Mouse (Mus musculus): ENCODE data around the gene Hoxb13. TPM values are rescaled to one million over a fixed set of nuclear protein-coding genes. Genes with fewer than 3 reads are reported as not detected.

Hoxb13 gene
- not detected in 2 replicates for polyA plus RNA-seq (2015; fragmentation: Nextera tagmentation; extraction: Ambion mirVana)

DNA sequence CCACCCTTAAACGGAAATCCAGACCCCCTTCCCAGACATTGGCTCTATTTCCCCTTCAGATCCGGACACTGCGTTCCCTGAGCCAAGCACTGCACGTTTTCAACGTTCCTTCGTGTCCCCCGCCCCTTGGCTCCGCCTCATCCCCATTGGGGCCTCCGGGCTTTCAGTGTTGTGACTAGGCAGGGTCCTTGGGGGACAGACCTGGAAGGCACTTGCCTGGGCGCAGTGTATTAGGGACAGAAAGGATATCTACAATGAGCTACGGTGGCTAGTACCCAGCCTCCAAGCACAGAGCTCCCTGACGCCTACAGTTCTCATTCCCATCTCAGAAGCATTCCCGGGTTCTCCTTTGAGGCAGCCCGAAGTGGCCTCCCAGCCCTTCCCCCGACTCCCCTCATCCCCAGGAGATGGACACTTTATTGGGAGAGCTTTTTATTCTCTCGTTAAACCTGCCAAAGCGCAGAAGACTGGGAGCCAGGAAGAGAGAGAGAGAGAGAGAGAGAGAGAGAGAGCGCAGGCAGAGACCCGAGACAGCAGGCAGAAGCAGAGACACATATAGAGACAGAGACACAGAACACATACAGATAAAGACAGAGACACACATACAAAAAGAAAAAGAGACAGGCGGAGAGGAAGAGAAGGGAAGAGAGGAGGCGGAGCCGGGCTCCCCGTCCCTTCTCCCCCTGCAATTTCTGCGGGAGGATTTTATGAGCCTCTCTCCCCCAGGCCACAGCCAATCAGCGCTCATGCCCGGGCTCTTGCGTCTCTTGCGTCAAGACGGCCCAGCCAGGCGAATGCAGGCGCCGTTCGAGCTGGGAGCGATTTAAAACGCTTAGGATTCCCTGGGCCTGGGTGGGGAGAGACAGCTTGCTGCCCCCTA lies at the start of gene Hoxb13:
Gene Hoxb13, plus strand, starts transcription at position 796 of the 880 bp plus-strand sequence.
- H3K4me3 ChIP-seq (replicated peaks; ENCODE audit: low read depth, low read length): peak within 1 kb of the TSS; percentile 17; the same call in 1 of the 2 replicates
- ATAC-seq (replicated peaks; ENCODE audit: low FRiP score, low read depth): no peak
- H3K9me3 ChIP-seq (replicated peaks; ENCODE audit: low read length): no peaks in the 10 kb centered on the region

DNA sequence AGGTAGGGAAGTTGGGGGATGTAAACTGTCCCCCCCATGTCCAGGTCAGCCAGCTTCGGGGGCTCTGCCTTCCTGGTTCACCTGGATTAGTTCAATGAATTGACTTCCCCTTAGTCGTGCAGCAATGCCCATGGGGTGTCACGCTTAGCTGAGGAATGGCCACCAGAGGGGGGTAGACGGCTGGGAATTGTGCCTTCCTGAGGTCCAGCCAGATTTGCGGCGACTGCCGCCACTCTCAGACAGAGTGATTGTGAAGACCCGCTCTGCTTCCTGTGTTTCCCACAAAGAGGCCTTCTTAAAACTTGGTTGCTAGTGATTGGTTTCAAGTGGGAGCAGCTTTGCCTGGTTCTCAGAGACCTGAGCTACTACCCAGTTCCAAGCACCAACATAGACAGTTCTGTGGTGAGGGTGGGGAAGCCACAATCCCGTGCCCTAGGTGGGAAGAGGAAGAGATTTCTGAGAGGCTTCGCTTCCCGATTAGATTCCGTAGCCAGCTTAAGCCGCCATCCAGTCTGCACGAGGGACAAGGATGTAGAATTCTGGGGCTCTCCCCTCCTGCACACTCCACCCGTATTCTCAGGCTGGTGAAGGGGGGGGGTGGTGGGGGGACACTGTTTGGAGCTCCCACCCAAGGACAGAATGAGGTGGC lies 48.4 kb upstream of the Hoxb13 start:
- 0 out of 2 replicates have a peak overlapping the region, but pooled peaks have one; percentile 1 for H3K4me3 ChIP-seq (replicated peaks; ENCODE audit: low read depth, low read length)
- H3K9me3 ChIP-seq (replicated peaks; ENCODE audit: low read length): no peaks in the 10 kb centered on the region
- no peak overlapping the region for H3K27ac ChIP-seq
- peak overlapping the region; percentile 36 for H3K4me2 ChIP-seq (ENCODE audit: low read length)
- DNase-seq (ENCODE audit: low spot score) (peak; percentile 92), ATAC-seq (replicated peaks; ENCODE audit: low FRiP score, low read depth) (peak; percentile 70)
- WGBS: under 1% methylated on average over 15 of the region's 15 CpGs
- H3K27me3 ChIP-seq (ENCODE audit: insufficient read depth, low read length): peaks cover 15% of the 10 kb centered on the region; the same call in 1 of the 2 replicates
- no peaks in the 10 kb centered on the region for H3K36me3 ChIP-seq (ENCODE audit: insufficient read depth, low read length)
- H3K4me1 ChIP-seq (replicated peaks; ENCODE audit: insufficient read depth, low read length): no peaks in the 10 kb centered on the region
- TF ChIP-seq CTCF (IDR thresholded peaks at IDR 0.05; ENCODE audit: low read depth): peak; percentile 92
- H3K9ac ChIP-seq (ENCODE audit: low read depth, low read length): no peak overlapping the region

More for the DNA sequence above, at the start of gene Hoxb13:
- Histone ChIP-seq H3K4me1 (replicated peaks; ENCODE audit: insufficient read depth, low read length) (no peaks in the 10 kb centered on the region; the same call in 1 of the 2 replicates), H3K4me2 (ENCODE audit: low read length) (peak within 1 kb of the TSS; percentile 37), H3K27ac (no peak within 1 kb of the TSS), H3K9ac (ENCODE audit: low read depth, low read length) (no peak within 1 kb of the TSS), H3K27me3 (ENCODE audit: insufficient read depth, low read length) (peaks cover 96% of the 10 kb centered on the region), H3K36me3 (ENCODE audit: insufficient read depth, low read length) (no peaks in the 10 kb centered on the region)
- WGBS: under 1% methylated on average over 35 of the region's 35 CpGs
- DNase-seq (ENCODE audit: low spot score): no peak
- no peak for TF ChIP-seq CTCF (IDR thresholded peaks at IDR 0.05; ENCODE audit: low read depth)

DNA sequence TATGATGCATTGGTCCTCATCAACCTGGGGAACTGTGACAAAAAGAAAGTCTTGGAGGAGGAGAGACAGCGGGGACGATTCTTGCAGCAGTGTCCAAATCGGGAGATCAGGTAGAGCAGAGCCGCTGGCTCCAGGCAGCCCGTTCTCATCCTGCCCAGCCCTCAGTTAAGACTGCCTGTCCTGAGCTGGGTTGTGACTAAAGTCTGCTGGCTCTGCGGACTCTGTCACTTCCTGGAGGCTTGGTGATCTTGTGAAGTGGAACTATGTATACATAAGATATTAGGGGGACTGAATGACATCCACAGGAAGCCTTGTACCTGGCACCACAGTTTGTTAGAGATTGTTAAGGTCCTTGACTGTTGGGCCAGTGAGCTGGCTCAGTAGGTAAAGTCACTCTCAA lies 46.6 kb upstream of the Hoxb13 start:
- 66% methylated on average over 6 of the region's 6 CpGs for WGBS

DNA sequence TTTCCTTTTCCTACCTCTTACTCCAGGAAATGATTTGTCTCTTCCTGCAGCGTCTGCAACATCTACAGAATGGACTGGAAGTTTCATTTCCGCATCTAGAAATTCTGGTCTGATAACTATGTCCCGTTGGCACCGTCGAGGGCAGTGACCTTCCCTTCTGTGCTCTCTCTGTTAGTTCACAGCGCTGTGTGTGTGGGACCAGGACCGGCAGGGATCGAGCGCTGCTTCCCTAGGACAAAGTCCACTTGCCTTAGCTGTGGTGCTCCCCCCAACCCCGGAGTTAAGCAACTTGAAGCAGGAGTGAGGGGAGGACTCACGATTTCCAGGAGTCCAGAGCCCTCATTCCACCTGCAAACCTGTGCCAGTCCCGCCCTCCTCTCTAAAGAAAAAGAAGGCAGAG lies 29.3 kb upstream of the Hoxb13 start:
- WGBS: 51% methylated on average over 12 of the region's 12 CpGs
- Histone ChIP-seq H3K9me3 (replicated peaks; ENCODE audit: low read length) (no peaks in the 10 kb centered on the region), H3K9ac (ENCODE audit: low read depth, low read length) (no peak overlapping the region), H3K4me1 (replicated peaks; ENCODE audit: insufficient read depth, low read length) (no peaks in the 10 kb centered on the region), H3K36me3 (ENCODE audit: insufficient read depth, low read length) (no peaks in the 10 kb centered on the region), H3K27me3 (ENCODE audit: insufficient read depth, low read length) (peaks cover 45% of the 10 kb centered on the region), H3K27ac (no peak overlapping the region), H3K4me3 (replicated peaks; ENCODE audit: low read depth, low read length) (no peak overlapping the region), H3K4me2 (ENCODE audit: low read length) (no peak overlapping the region)
- no peak for TF ChIP-seq CTCF (IDR thresholded peaks at IDR 0.05; ENCODE audit: low read depth)
- DNase-seq (ENCODE audit: low spot score) (no peak), ATAC-seq (replicated peaks; ENCODE audit: low FRiP score, low read depth) (no peak)

More for the DNA sequence above, 46.6 kb upstream of the Hoxb13 start:
- no peak overlapping the region for H3K9ac ChIP-seq (ENCODE audit: low read depth, low read length)
- H3K27me3 ChIP-seq (ENCODE audit: insufficient read depth, low read length): peaks cover 15% of the 10 kb centered on the region; the same call in 1 of the 2 replicates
- H3K4me3 ChIP-seq (replicated peaks; ENCODE audit: low read depth, low read length): no peak overlapping the region
- H3K9me3 ChIP-seq (replicated peaks; ENCODE audit: low read length): no peaks in the 10 kb centered on the region
- no peak overlapping the region for H3K27ac ChIP-seq
- ATAC-seq (replicated peaks; ENCODE audit: low FRiP score, low read depth): no peak
- H3K4me2 ChIP-seq (ENCODE audit: low read length): no peak overlapping the region
- TF ChIP-seq CTCF (IDR thresholded peaks at IDR 0.05; ENCODE audit: low read depth): no peak
- no peaks in the 10 kb centered on the region for H3K4me1 ChIP-seq (replicated peaks; ENCODE audit: insufficient read depth, low read length)
- no peak for DNase-seq (ENCODE audit: low spot score)
- H3K36me3 ChIP-seq (ENCODE audit: insufficient read depth, low read length): no peaks in the 10 kb centered on the region

DNA sequence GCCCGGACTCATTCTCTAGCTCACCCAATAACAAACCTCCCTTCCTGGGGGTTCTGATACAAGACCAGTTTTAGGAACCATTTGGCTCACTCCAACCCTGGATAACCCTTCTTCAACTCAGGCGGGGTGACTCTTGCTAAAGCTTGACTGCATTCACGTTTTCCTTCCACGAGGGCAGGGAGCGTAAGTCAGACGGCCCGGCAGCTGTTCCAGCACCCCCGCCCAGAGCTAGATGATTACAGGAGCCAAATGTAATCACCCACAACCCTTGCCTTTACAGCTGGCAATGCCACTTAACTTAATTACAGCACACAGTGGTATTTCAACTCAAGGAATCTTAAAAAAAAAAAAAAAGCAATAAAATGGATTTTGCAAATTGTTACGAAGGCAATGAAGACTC lies 26.0 kb upstream of the Hoxb13 start:
- Histone ChIP-seq H3K4me1 (replicated peaks; ENCODE audit: insufficient read depth, low read length) (0 out of 2 replicates have a peak, but pooled peaks cover 1% of the 10 kb centered on the region), H3K4me3 (replicated peaks; ENCODE audit: low read depth, low read length) (no peak overlapping the region), H3K27me3 (ENCODE audit: insufficient read depth, low read length) (peaks cover 78% of the 10 kb centered on the region), H3K4me2 (ENCODE audit: low read length) (no peak overlapping the region), H3K36me3 (ENCODE audit: insufficient read depth, low read length) (no peaks in the 10 kb centered on the region), H3K27ac (no peak overlapping the region), H3K9ac (ENCODE audit: low read depth, low read length) (no peak overlapping the region), H3K9me3 (replicated peaks; ENCODE audit: low read length) (no peaks in the 10 kb centered on the region)
- 11% methylated on average over 9 of the region's 9 CpGs for WGBS
- no peak for TF ChIP-seq CTCF (IDR thresholded peaks at IDR 0.05; ENCODE audit: low read depth)
- ATAC-seq (replicated peaks; ENCODE audit: low FRiP score, low read depth) (no peak), DNase-seq (ENCODE audit: low spot score) (no peak)

GRCm38 (mm10) chr11:96169016-96169415 lies 25.1 kb upstream of the Hoxb13 start:
- no peak overlapping the region for H3K4me3 ChIP-seq (replicated peaks; ENCODE audit: low read depth, low read length)
- TF ChIP-seq CTCF (IDR thresholded peaks at IDR 0.05; ENCODE audit: low read depth): no peak
- no peak for DNase-seq (ENCODE audit: low spot score)
- 10% methylated on average over 7 of the region's 7 CpGs for WGBS
- H3K27me3 ChIP-seq (ENCODE audit: insufficient read depth, low read length): peaks cover 87% of the 10 kb centered on the region
- H3K36me3 ChIP-seq (ENCODE audit: insufficient read depth, low read length): no peaks in the 10 kb centered on the region
- no peak overlapping the region for H3K9ac ChIP-seq (ENCODE audit: low read depth, low read length)
- no peak for ATAC-seq (replicated peaks; ENCODE audit: low FRiP score, low read depth)
- H3K4me2 ChIP-seq (ENCODE audit: low read length): no peak overlapping the region
- no peak overlapping the region for H3K27ac ChIP-seq
- H3K9me3 ChIP-seq (replicated peaks; ENCODE audit: low read length): no peaks in the 10 kb centered on the region
- 0 out of 2 replicates have a peak, but pooled peaks cover 3% of the 10 kb centered on the region for H3K4me1 ChIP-seq (replicated peaks; ENCODE audit: insufficient read depth, low read length)
